Mouse (Mus musculus): ENCODE measurements around the gene D930020B18Rik. TPM values are rescaled to one million over a fixed set of nuclear protein-coding genes. Genes with fewer than 3 reads are reported as not detected.

D930020B18Rik gene
- total and polyA plus RNA-seq, 2 experiments: not detected

DNA sequence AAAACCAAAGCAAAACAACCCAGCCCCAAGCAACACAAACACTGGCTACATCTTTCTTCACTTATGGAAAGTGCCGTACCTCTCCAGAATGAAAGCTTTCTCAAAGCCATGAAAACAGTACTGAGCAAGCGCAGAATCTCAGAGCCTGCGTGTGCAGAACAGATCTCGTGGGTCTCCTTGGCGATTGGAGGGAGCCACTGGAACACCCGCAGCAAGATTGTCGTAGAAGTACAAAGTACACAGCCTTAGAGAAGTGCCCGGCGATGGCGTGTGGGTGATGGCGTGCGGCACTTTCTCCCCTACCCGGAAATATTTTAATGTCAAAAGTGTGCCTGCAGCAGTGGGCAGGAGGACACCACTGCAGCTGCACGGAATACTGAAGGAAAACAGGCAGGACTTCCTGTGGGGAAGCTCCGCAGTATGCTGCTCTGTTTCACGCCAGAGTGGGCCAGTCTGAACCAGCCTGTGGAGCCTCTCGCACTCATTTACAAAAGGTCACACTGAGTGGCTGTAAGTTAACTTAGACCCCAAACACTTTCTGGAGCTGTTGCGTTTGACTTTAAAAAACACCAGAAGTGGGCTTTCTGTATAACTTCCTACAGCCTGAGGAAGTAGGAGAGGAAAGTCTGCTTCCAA is 51.7 kb downstream of the D930020B18Rik start:
- DNase-seq (ENCODE audit: extremely low read depth, low read depth, low spot score): no peak
- H3K79me2 ChIP-seq (ENCODE audit: control insufficient read depth, insufficient read depth, low read length): no peaks in the 10 kb centered on the region
- H3K4me1 ChIP-seq (ENCODE audit: control insufficient read depth, insufficient read depth, low read length): no peaks in the 10 kb centered on the region
- H3K27me3 ChIP-seq (ENCODE audit: control insufficient read depth, insufficient read depth, low read length): no peaks in the 10 kb centered on the region
- no peak overlapping the region for H3K27ac ChIP-seq (replicated peaks; ENCODE audit: insufficient read depth, low read depth, low read length)
- peak overlapping the region; percentile 26 for H3K4me3 ChIP-seq (ENCODE audit: insufficient read depth, low read depth, low read length)
- peak overlapping the region; percentile 53; the same call in 1 of the 2 replicates for H3K9ac ChIP-seq (ENCODE audit: low read depth, low read length)
- H3K36me3 ChIP-seq (ENCODE audit: control insufficient read depth, insufficient read depth, low read length): no peaks in the 10 kb centered on the region
- TF ChIP-seq POLR2A (IDR thresholded peaks at IDR 0.05; ENCODE audit: extremely low read depth, insufficient read depth, low read length): no peak
- no peak for TF ChIP-seq CTCF (IDR thresholded peaks at IDR 0.05; ENCODE audit: low read depth, low read length)
- 35% methylated on average over 18 of the region's 18 CpGs for WGBS

DNA sequence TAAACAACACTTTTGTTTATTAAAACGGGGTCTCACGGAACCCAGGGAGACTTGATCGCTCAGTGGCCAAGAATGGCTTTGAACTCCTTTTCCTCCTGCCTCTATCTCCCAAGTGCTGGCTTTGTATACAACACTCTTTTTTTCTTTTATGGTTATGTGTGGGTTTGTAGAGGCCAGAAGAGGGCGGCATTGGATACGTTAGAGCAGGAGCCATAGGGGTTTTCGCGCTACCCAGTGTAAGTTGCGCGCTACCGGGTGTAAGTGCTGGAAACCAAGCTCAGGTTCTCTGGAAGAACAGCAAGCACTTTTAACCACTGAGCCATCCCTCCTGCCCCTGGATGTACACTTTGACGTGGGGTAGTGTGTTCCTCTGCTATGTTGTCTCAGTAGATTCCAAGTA is 53.2 kb downstream of the D930020B18Rik start:
- TF ChIP-seq CTCF (IDR thresholded peaks at IDR 0.05; ENCODE audit: low read depth, low read length) (no peak), POLR2A (IDR thresholded peaks at IDR 0.05; ENCODE audit: extremely low read depth, insufficient read depth, low read length) (no peak)

DNA sequence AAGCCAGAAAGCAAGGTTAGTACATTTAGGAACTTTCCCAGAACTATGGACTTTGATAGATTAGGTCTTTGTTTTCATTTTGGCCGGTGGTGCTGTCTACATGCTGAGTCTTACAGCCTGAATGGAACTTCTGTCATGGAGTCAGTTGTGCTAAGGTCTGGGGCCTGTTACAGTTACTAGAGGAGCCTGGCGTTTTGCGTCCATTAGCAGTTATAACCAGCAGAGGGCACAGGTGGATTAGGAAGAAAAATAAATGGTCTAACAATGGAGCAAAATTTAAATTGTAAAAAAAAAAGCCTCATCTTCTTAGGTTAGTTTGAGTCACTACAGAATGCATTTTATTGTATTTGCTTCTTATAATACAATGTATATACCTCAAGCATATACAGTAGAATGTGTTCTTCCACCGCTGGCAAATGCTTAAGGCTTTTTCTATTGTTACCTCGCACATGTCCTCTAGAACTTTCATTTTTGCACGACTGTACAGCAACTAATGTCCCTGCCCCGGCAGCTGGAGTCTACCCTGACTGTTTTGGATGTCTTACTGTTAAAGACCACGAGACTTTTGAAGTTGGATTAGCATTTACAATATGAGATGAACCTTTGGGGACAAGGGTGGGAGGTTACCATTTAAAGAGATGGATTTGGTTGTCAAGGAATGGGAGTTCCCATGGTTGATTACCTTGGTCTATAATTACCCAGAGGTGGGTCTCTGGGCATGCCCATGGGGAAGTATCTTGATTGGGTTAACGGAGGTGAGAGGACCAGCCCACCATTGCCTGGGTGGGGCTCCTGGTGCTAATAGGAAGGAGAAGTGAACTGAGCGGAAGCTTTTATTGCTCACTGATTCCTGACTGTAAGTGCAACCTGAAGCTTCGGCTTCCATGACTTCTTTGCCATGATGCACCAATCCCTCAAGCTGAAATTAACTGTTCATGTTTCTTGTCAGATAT is 60.2 kb downstream of the D930020B18Rik start:
- Histone ChIP-seq H3K4me3 (ENCODE audit: insufficient read depth, low read depth, low read length) (no peak overlapping the region), H3K27me3 (ENCODE audit: control insufficient read depth, insufficient read depth, low read length) (no peaks in the 10 kb centered on the region), H3K27ac (replicated peaks; ENCODE audit: insufficient read depth, low read depth, low read length) (no peak overlapping the region), H3K79me2 (ENCODE audit: control insufficient read depth, insufficient read depth, low read length) (no peaks in the 10 kb centered on the region), H3K9ac (ENCODE audit: low read depth, low read length) (no peak overlapping the region), H3K4me1 (ENCODE audit: control insufficient read depth, insufficient read depth, low read length) (no peaks in the 10 kb centered on the region), H3K36me3 (ENCODE audit: control insufficient read depth, insufficient read depth, low read length) (no peaks in the 10 kb centered on the region)
- WGBS: 62% methylated on average over 11 of the region's 11 CpGs
- TF ChIP-seq CTCF (IDR thresholded peaks at IDR 0.05; ENCODE audit: low read depth, low read length) (peak; percentile 46), POLR2A (IDR thresholded peaks at IDR 0.05; ENCODE audit: extremely low read depth, insufficient read depth, low read length) (no peak)
- peak; percentile 22 for DNase-seq (ENCODE audit: extremely low read depth, low read depth, low spot score)

More for the DNA sequence above, 53.2 kb downstream of the D930020B18Rik start:
- no peaks in the 10 kb centered on the region for H3K27me3 ChIP-seq (ENCODE audit: control insufficient read depth, insufficient read depth, low read length)
- no peak overlapping the region for H3K4me3 ChIP-seq (ENCODE audit: insufficient read depth, low read depth, low read length)
- H3K9ac ChIP-seq (ENCODE audit: low read depth, low read length): no peak overlapping the region
- DNase-seq (ENCODE audit: extremely low read depth, low read depth, low spot score): no peak
- no peaks in the 10 kb centered on the region for H3K4me1 ChIP-seq (ENCODE audit: control insufficient read depth, insufficient read depth, low read length)
- 92% methylated on average over 11 of the region's 11 CpGs for WGBS
- H3K79me2 ChIP-seq (ENCODE audit: control insufficient read depth, insufficient read depth, low read length): no peaks in the 10 kb centered on the region
- H3K27ac ChIP-seq (replicated peaks; ENCODE audit: insufficient read depth, low read depth, low read length): no peak overlapping the region
- H3K36me3 ChIP-seq (ENCODE audit: control insufficient read depth, insufficient read depth, low read length): no peaks in the 10 kb centered on the region

DNA sequence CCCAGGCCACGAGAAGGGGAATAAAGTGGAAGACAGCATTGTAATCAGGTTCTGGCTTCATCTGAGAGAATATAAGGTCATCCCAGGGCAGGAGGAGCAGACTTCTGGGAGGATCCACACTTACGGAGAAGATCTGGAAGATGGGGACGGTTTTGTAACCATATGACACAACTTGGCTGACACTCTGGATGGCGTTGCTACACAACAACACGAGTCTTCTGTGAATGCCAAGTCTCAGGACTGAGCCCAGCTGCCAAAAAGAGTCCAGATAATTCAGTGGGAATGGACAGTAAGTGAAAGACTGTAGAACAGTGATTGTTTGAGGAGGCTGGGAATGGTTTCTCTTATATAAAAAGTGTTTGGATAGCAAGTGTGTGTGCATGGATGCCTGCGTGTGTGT is 62.2 kb downstream of the D930020B18Rik start:
- Histone ChIP-seq H3K27ac (replicated peaks; ENCODE audit: insufficient read depth, low read depth, low read length) (no peak overlapping the region), H3K4me3 (ENCODE audit: insufficient read depth, low read depth, low read length) (no peak overlapping the region), H3K9ac (ENCODE audit: low read depth, low read length) (no peak overlapping the region), H3K36me3 (ENCODE audit: control insufficient read depth, insufficient read depth, low read length) (no peaks in the 10 kb centered on the region), H3K27me3 (ENCODE audit: control insufficient read depth, insufficient read depth, low read length) (no peaks in the 10 kb centered on the region), H3K4me1 (ENCODE audit: control insufficient read depth, insufficient read depth, low read length) (no peaks in the 10 kb centered on the region), H3K79me2 (ENCODE audit: control insufficient read depth, insufficient read depth, low read length) (no peaks in the 10 kb centered on the region)
- DNase-seq (ENCODE audit: extremely low read depth, low read depth, low spot score): peak; percentile 68
- TF ChIP-seq CTCF (IDR thresholded peaks at IDR 0.05; ENCODE audit: low read depth, low read length) (no peak), POLR2A (IDR thresholded peaks at IDR 0.05; ENCODE audit: extremely low read depth, insufficient read depth, low read length) (no peak)
- 62% methylated on average over 6 of the region's 6 CpGs for WGBS

DNA sequence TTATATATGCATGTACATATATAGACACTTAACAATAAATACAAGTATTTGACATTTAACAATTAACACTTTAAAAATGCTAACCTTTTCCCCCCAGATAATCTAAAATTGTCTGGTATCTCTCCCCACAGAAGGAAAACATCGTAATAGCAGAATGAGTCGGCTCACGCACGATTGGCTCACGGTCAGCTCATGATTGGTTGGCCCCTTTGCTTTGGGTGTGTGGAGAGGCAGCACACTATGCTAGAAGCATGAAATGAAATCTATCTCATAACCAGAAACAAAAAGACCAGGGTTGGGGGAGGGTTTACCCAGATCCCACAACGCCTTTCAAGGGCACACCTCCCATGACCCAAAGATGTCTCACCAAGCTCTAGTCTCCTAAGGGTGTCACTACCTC is 63.5 kb downstream of the D930020B18Rik start:
- no peak overlapping the region for H3K27ac ChIP-seq (replicated peaks; ENCODE audit: insufficient read depth, low read depth, low read length)
- no peak for TF ChIP-seq CTCF (IDR thresholded peaks at IDR 0.05; ENCODE audit: low read depth, low read length)
- TF ChIP-seq POLR2A (IDR thresholded peaks at IDR 0.05; ENCODE audit: extremely low read depth, insufficient read depth, low read length): no peak
- no peak overlapping the region for H3K4me3 ChIP-seq (ENCODE audit: insufficient read depth, low read depth, low read length)
- H3K79me2 ChIP-seq (ENCODE audit: control insufficient read depth, insufficient read depth, low read length): no peaks in the 10 kb centered on the region
- H3K36me3 ChIP-seq (ENCODE audit: control insufficient read depth, insufficient read depth, low read length): no peaks in the 10 kb centered on the region
- WGBS: 90% methylated on average over 6 of the region's 6 CpGs
- H3K27me3 ChIP-seq (ENCODE audit: control insufficient read depth, insufficient read depth, low read length): no peaks in the 10 kb centered on the region
- no peaks in the 10 kb centered on the region for H3K4me1 ChIP-seq (ENCODE audit: control insufficient read depth, insufficient read depth, low read length)
- DNase-seq (ENCODE audit: extremely low read depth, low read depth, low spot score): no peak
- H3K9ac ChIP-seq (ENCODE audit: low read depth, low read length): no peak overlapping the region
